Mouse (Mus musculus) CD4-positive naive resting alpha-beta T cell, adult 76 days (primary cell): Measurements from ENCODE around the gene Rab32. TPM values are rescaled to one million over a fixed set of nuclear protein-coding genes. Genes with fewer than 3 reads are reported as not detected.

Experiments
- total RNA-seq: library from RNA; stranded (reverse); gene quantifications from one replicate; pipeline ENCODE4 v1.2.4, GENCODE M21; 2023

The Rab32 gene
- 2.1 TPM for total RNA-seq

DNA sequence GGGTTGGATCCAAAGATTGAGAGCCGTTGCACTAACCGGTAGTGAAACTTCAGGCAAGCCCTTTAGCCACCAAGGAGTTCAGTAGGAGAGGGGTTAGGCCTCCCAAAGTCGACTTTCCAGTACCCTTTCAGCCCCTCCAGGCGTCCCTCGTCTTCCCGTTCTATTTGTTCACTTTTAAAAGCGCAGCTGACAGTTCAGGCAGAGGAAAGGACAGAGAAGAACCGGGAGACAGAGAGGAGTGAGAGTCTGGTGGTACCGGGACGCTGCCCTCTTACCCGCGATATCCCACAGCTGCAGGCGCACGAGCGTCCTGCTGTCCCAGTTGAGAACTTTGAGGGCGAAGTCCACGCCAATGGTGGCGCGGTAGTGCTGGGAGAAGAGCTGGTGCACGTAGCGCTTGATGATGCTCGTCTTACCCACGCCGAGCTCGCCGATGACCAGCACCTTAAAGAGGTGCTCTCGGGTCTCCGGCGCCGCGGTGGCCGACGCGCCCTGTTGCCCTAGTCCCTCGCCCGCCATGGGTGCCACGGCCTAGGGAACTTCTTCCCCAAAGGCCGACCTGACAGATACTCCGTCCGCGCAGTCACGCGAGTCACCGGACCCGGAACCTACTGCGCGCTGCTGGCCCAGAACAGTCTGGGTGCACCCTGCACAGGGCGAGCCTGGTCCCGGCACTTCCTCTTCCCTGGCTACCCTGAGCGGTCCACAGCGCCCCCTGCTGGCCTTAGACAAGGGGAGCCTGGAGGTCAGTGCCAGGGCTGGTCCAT, at the start of gene Rab32:
Gene Rab32 (minus strand): TSS at position 696 of the 767 bp plus-strand sequence.

Other genes starting within 250 kb of the Rab32 start
- gene Adgb, start 85.9 kb downstream of the Rab32 start, total RNA-seq, result not detected
- not detected for gene Gm10944, start 123.1 kb upstream of the Rab32 start, total RNA-seq